Mouse (Mus musculus) ES-E14 (cell line): ENCODE measurements around the gene Rab3c.

Experiments used
- HCFC1 ChIP-seq: IDR thresholded peaks from 2 replicates; pipeline ENCODE4 v1.6.1; 2012; ENCODE audit warnings: low read length, inconsistent platforms, borderline replicate concordance; ENCODE audit not compliant: insufficient read depth
- MAFK ChIP-seq: IDR thresholded peaks from 2 replicates; pipeline ENCODE4 v1.6.1; 2014; ENCODE audit warnings: mild to moderate bottlenecking, low read depth, low read length, inconsistent platforms; ENCODE audit not compliant: insufficient read depth
- ZC3H11A ChIP-seq: IDR thresholded peaks from 2 replicates; pipeline ENCODE4 v1.6.1; 2012; ENCODE audit warnings: low read depth, mild to moderate bottlenecking, inconsistent platforms, low read length, borderline replicate concordance

DNA sequence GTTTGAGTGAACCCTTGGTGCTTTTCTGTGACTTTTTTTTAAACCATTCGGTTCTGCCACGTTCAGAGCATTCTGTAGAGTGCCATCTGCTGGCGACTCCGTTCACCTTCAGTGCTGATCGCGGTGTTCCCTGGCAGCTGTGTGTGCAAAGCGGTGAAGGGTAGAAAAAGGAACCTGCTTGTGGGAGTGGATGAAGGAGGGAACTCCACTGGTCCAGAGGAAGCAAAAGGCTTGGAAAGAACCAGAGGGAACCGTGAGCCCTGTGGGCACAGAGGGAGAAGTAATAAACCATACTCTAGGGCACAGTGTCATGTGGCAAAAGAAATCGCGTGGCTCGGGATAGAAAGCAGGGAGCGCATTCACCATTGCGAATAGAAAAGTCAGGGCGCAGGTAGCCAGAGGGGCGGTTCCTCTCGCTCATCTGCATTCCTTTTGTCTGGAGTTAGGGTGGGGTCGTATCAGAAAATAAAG is 262.3 kb downstream of the Rab3c start:
- TF ChIP-seq MAFK (no peak), HCFC1 (no peak), ZC3H11A (no peak)
